Mouse (Mus musculus) myocyte (in vitro differentiated cells): ENCODE data around the gene Fbn1. TPM values are rescaled to one million over a fixed set of nuclear protein-coding genes. Genes with fewer than 3 reads are reported as not detected.

ENCODE experiments used
- H3K27me3 ChIP-seq: one replicate; pipeline ENCODE4 v1.6.1; 2011; ENCODE audit not compliant: control insufficient read depth, insufficient read depth, insufficient read length
- H3K36me3 ChIP-seq: one replicate; pipeline ENCODE4 v1.6.1; 2011; ENCODE audit not compliant: control insufficient read depth, insufficient read depth
- H3K4me2 ChIP-seq: one replicate; pipeline ENCODE4 v1.6.1; 2011; ENCODE audit warnings: low read depth, control low read depth
- H3K4me3 ChIP-seq: one replicate; pipeline ENCODE4 v1.5.1; 2011; ENCODE audit warnings: mild to moderate bottlenecking, control low read depth, moderate library complexity
- H3K79me2 ChIP-seq: one replicate; pipeline ENCODE4 v1.6.1; 2011; ENCODE audit not compliant: control insufficient read depth, insufficient read depth
- H3ac ChIP-seq: one replicate; pipeline ENCODE4 v1.6.1; 2011; ENCODE audit not compliant: control insufficient read depth, insufficient read length
- CEBPB ChIP-seq: IDR thresholded peaks from 2 replicates; pipeline ENCODE4 v1.6.1; 2011; ENCODE audit warnings: mild to moderate bottlenecking, moderate library complexity; ENCODE audit not compliant: poor library complexity, insufficient read depth, severe bottlenecking
- E2F4 ChIP-seq: IDR thresholded peaks from one replicate; pipeline ENCODE4 v1.6.1; 2011; ENCODE audit warnings: mild to moderate bottlenecking, control low read depth, moderate library complexity; ENCODE audit not compliant: insufficient read depth
- MAX ChIP-seq: IDR thresholded peaks from one replicate; pipeline ENCODE4 v1.6.1; 2011; ENCODE audit warnings: low read depth, mild to moderate bottlenecking, control low read depth
- MYOD1 ChIP-seq, 3 experiments: IDR thresholded peaks; one replicate each; pipeline ENCODE4 v1.6.1; 2011; ENCODE audit warnings: control low read depth in 2 of 3, low read depth in 2 of 3, mild to moderate bottlenecking in 2 of 3, moderate library complexity in 1 of 3; ENCODE audit not compliant: insufficient read length in 2 of 3, control insufficient read depth in 1 of 3
- MYOG ChIP-seq, 3 experiments: IDR thresholded peaks; one replicate each; pipeline ENCODE4 v1.6.1; 2011; ENCODE audit warnings: control low read depth in 2 of 3, low read depth in 2 of 3, mild to moderate bottlenecking in 2 of 3; ENCODE audit not compliant: insufficient read length in 2 of 3, control insufficient read depth in 1 of 3, insufficient read depth in 1 of 3
- POLR2A ChIP-seq: IDR thresholded peaks from one replicate; pipeline ENCODE4 v1.6.1; 2011; ENCODE audit warnings: low read depth, mild to moderate bottlenecking, control low read depth, moderate library complexity; ENCODE audit not compliant: insufficient read length
- POLR2AphosphoS2 ChIP-seq: IDR thresholded peaks from one replicate; pipeline ENCODE4 v1.6.1; 2011; ENCODE audit warnings: low read depth, control low read depth; ENCODE audit not compliant: insufficient read length
- REST ChIP-seq: IDR thresholded peaks from one replicate; pipeline ENCODE4 v1.6.1; 2011; ENCODE audit warnings: mild to moderate bottlenecking, control low read depth, moderate library complexity; ENCODE audit not compliant: insufficient read depth, insufficient read length
- SRF ChIP-seq: IDR thresholded peaks from one replicate; pipeline ENCODE4 v1.6.1; 2011; ENCODE audit warnings: low read depth; ENCODE audit not compliant: control insufficient read depth, insufficient read length
- TCF12 ChIP-seq: IDR thresholded peaks from one replicate; pipeline ENCODE4 v1.6.1; 2011; ENCODE audit warnings: mild to moderate bottlenecking, control low read depth; ENCODE audit not compliant: poor library complexity, insufficient read depth, severe bottlenecking
- TCF3 ChIP-seq: IDR thresholded peaks from one replicate; pipeline ENCODE4 v1.6.1; 2011; ENCODE audit warnings: low read depth, control low read depth; ENCODE audit not compliant: insufficient read length
- USF1 ChIP-seq: IDR thresholded peaks from one replicate; pipeline ENCODE4 v1.6.1; 2011; ENCODE audit warnings: low read depth, mild to moderate bottlenecking, control low read depth, moderate library complexity
- polyA plus RNA-seq: library from polyadenylated mRNA; unstranded; fragments of >200 nt; fragmentation: generic; extraction: Trizol; gene quantifications from one replicate; pipeline ENCODE4 v1.2.1, GENCODE M21; 2012; ENCODE audit warnings: missing spikeins

Fbn1 gene
- polyA plus RNA-seq, 1 experiment: 125 TPM

DNA sequence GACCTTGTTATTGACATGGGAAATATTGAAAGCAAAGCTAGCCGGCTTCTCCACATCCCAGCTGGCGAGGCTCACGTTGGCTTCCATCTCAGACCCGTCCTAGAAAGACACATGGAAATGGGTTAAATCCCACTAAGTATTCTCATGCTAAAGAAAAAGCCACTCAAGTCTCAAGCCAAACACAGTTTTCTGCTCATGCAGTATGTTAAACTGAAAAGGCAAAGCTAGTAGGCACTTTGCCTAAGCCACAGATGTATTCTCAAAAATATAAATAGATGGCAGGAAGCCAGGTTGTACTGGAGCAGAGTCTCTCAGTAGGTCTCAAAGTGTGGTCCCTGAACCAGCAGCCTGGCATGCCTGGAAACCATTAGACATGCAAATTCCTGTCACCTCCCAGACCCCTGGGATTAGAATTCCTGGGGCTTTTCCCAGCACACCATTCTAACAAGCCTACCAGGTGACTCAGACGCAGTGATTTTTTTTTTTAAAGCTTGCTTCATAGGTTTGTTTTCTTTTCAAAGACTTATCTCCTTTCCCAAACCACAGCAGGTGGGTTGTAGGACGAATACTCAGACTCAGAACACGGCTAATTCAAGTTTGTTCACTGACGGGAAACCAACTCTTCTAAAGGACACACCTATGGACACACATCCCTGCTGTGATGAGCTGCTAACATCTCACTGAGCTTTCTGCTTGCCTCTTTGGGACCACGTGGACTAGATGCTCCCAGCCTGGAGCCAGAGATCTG, 205.7 kb downstream of the Fbn1 start:
- H3K79me2 ChIP-seq: no peaks in the 10 kb centered on the region
- no peak overlapping the region for H3K4me2 ChIP-seq
- H3K4me3 ChIP-seq: no peak overlapping the region
- H3K27me3 ChIP-seq: no peaks in the 10 kb centered on the region
- peaks cover 33% of the 10 kb centered on the region for H3K36me3 ChIP-seq
- TF ChIP-seq POLR2A (no peak), TCF12 (no peak), MYOD1 (IDR thresholded peaks at IDR 0.05; ENCODE audit: control insufficient read depth in 1 of 3, insufficient read length in 2 of 3, low read depth in 2 of 3) (no peak), E2F4 (no peak), MAX (no peak), TCF3 (no peak), MYOG (IDR thresholded peaks at IDR 0.05; ENCODE audit: control insufficient read depth in 1 of 3, insufficient read depth in 1 of 3, insufficient read length in 2 of 3, low read depth in 2 of 3) (no peak), POLR2AphosphoS2 (no peak), USF1 (peak; percentile 31), SRF (no peak), CEBPB (0 out of 2 replicates have a peak, but pooled peaks have one; percentile 32), REST (no peak)
- no peak overlapping the region for H3ac ChIP-seq

DNA sequence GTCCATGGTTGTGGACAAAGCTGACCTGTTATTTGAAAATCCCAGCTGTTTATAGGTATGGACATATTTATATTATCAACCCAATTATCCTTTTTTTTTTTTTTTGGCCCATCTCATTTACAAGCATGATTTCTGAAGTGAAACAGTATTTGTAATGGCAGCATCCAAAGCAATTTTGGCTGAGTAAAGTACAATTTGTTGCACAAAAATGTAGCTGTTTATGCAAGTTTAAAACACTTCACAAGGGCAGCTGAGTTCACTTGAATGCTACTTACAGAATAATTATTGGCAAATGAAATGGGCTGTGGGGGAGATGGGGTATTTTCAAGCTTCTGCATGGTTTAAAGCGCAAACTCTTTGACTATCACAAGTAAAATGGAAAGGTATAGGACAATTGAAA, 209.0 kb downstream of the Fbn1 start:
- TF ChIP-seq MAX (no peak), SRF (no peak), MYOD1 (IDR thresholded peaks at IDR 0.05; ENCODE audit: control insufficient read depth in 1 of 3, insufficient read length in 2 of 3, low read depth in 2 of 3) (no peak), MYOG (IDR thresholded peaks at IDR 0.05; ENCODE audit: control insufficient read depth in 1 of 3, insufficient read depth in 1 of 3, insufficient read length in 2 of 3, low read depth in 2 of 3) (no peak), POLR2A (no peak), CEBPB (no peak), REST (no peak), E2F4 (no peak), TCF3 (no peak)
- Histone ChIP-seq H3K36me3 (peaks cover 27% of the 10 kb centered on the region), H3K27me3 (no peaks in the 10 kb centered on the region), H3K4me2 (no peak overlapping the region), H3ac (no peak overlapping the region), H3K4me3 (no peak overlapping the region), H3K79me2 (no peaks in the 10 kb centered on the region)

DNA sequence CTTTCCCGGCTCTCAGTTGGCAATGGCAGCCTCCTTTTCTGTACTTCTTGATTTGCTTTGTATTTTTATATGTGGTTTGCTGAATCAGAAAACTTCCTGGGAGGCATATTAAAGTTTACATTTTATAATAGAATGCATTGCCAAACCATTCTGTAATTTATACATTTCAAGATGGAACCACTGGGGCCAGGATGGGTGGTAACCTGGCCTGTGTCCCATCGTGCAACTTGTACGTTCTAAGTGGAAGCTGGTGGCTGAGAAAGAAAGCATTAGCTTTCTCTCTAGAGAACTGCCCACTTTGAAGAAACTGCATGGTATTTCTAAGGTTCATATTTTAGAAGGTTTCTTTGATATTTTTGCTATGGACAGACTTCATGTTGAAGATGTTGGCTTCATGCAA, 212.3 kb downstream of the Fbn1 start:
- no peak for TF ChIP-seq POLR2A
- H3K4me3 ChIP-seq: no peak overlapping the region
- peaks cover 14% of the 10 kb centered on the region for H3K36me3 ChIP-seq
- no peaks in the 10 kb centered on the region for H3K27me3 ChIP-seq
- H3ac ChIP-seq: no peak overlapping the region
- no peak overlapping the region for H3K4me2 ChIP-seq
- H3K79me2 ChIP-seq: no peaks in the 10 kb centered on the region

DNA sequence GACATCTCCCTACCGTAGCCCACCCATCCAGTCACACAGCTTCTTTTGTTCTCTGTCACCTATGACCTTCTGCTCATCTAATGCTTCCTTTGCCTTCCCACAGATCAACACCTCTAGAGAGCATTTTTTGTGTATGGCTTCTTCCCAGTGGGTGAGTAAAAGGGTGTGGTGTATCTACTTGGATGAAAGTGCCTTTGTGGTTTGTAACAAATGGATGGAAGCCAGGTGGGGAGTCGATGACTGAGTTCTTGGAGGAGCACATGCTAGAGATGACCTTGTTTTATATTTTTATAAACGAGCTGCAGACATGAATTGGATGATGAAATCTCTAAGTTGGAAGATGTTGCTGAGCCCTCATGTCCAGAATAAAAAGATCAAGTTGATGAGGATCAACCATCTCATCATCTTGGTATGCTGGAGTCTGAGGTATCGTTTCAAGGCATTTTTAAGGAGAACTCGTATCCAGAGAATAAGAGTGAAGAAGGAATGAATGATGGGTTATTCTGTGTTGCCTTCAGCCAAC, 213.8 kb downstream of the Fbn1 start:
- H3K79me2 ChIP-seq: no peaks in the 10 kb centered on the region
- no peaks in the 10 kb centered on the region for H3K36me3 ChIP-seq
- no peaks in the 10 kb centered on the region for H3K27me3 ChIP-seq
- no peak overlapping the region for H3K4me3 ChIP-seq
- H3ac ChIP-seq: no peak overlapping the region
- peak overlapping the region; percentile 44 for H3K4me2 ChIP-seq
- TF ChIP-seq MYOD1 (IDR thresholded peaks at IDR 0.05; ENCODE audit: control insufficient read depth in 1 of 3, insufficient read length in 2 of 3, low read depth in 2 of 3) (peak in 1 of 3 experiments; percentile 45), CEBPB (peak; percentile 79), SRF (no peak), E2F4 (no peak), TCF12 (peak; percentile 10), MAX (peak; percentile 29)

DNA sequence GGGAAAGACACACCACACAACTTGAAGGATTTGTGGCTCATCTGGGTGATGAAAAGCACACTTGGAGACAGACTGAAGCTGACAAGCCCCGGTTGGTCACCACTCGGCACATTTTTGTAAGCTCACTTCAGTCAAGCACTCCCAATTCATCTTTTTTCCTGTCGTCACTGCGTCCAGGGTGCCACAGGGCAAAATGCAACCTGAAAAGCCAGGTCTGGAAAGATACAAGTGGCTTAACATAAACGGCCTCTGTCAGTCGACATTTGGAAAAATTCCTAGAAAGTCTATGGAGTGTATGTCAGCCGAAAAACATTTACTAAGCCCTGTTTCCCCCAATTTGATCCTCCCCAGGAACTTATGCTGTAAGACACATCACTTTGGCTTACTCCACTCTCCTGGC, 215.2 kb downstream of the Fbn1 start:
- no peak overlapping the region for H3K4me2 ChIP-seq
- no peaks in the 10 kb centered on the region for H3K27me3 ChIP-seq
- H3K4me3 ChIP-seq: no peak overlapping the region
- TF ChIP-seq TCF12: no peak
- TF ChIP-seq USF1: no peak
- TF ChIP-seq E2F4: no peak
- no peak for TF ChIP-seq MAX
- TF ChIP-seq POLR2A: no peak
- no peak for TF ChIP-seq POLR2AphosphoS2
- TF ChIP-seq CEBPB: no peak
- no peak for TF ChIP-seq MYOG (IDR thresholded peaks at IDR 0.05; ENCODE audit: control insufficient read depth in 1 of 3, insufficient read depth in 1 of 3, insufficient read length in 2 of 3, low read depth in 2 of 3)
- TF ChIP-seq REST: no peak
- no peak for TF ChIP-seq TCF3
- TF ChIP-seq SRF: no peak
- TF ChIP-seq MYOD1 (IDR thresholded peaks at IDR 0.05; ENCODE audit: control insufficient read depth in 1 of 3, insufficient read length in 2 of 3, low read depth in 2 of 3): no peak
- H3K36me3 ChIP-seq: no peaks in the 10 kb centered on the region
- no peak overlapping the region for H3ac ChIP-seq
- no peaks in the 10 kb centered on the region for H3K79me2 ChIP-seq
